Mouse (Mus musculus) ES-Bruce4 (cell line): ENCODE measurements around the gene Srsf10. TPM values are rescaled to one million over a fixed set of nuclear protein-coding genes. Genes with fewer than 3 reads are reported as not detected.

ENCODE experiments used
- H3K27ac ChIP-seq: 2 replicates; pipeline ENCODE4 v1.5.1; 2012; ENCODE audit warnings: low read length, inconsistent platforms; ENCODE audit not compliant: insufficient read depth
- H3K27me3 ChIP-seq: 2 replicates; pipeline ENCODE4 v1.6.1; 2012; ENCODE audit warnings: mild to moderate bottlenecking, low read length, inconsistent platforms; ENCODE audit not compliant: control insufficient read depth, poor library complexity, insufficient read depth, severe bottlenecking
- H3K36me3 ChIP-seq: 2 replicates; pipeline ENCODE4 v1.6.1; 2012; ENCODE audit warnings: inconsistent platforms, mild to moderate bottlenecking, low read length, moderate library complexity; ENCODE audit not compliant: control insufficient read depth, poor library complexity, insufficient read depth, severe bottlenecking
- H3K4me1 ChIP-seq: one replicate; pipeline ENCODE4 v1.8.1; 2011; ENCODE audit warnings: low read length; ENCODE audit not compliant: control insufficient read depth, insufficient read depth
- H3K4me3 ChIP-seq: 2 replicates; pipeline ENCODE4 v1.5.1; 2011; ENCODE audit warnings: low read depth, mild to moderate bottlenecking, low read length
- H3K9ac ChIP-seq: 2 replicates; pipeline ENCODE4 v1.6.1; 2012; ENCODE audit warnings: low read depth, mild to moderate bottlenecking, inconsistent platforms; ENCODE audit not compliant: poor library complexity, severe bottlenecking
- H3K9me3 ChIP-seq: replicated peaks from 2 replicates; pipeline ENCODE4 v1.6.1; 2012; ENCODE audit warnings: mild to moderate bottlenecking, low read length, inconsistent platforms; ENCODE audit not compliant: control insufficient read depth, poor library complexity, insufficient read depth, severe bottlenecking
- CTCF ChIP-seq: IDR thresholded peaks from one replicate; pipeline ENCODE4 v1.8.1; 2011; ENCODE audit warnings: low read depth, low read length
- EP300 ChIP-seq: IDR thresholded peaks from 2 replicates; pipeline ENCODE4 v1.6.1; 2011; ENCODE audit warnings: low read depth, low read length; ENCODE audit not compliant: insufficient read depth
- POLR2A ChIP-seq: IDR thresholded peaks from one replicate; pipeline ENCODE4 v1.8.1; 2011; ENCODE audit warnings: low read length; ENCODE audit not compliant: insufficient read depth
- polyA plus RNA-seq: library from polyadenylated mRNA; stranded (reverse); fragments of >200 nt; gene quantifications from 2 replicates; pipeline ENCODE4 v1.2.4, GENCODE M21; 2011; ENCODE audit warnings: low read depth; ENCODE audit not compliant: missing spikeins, insufficient read depth, insufficient read length

The Srsf10 gene
- polyA plus RNA-seq, 1 experiment, result 302 TPM

- Histone ChIP-seq H3K9ac (no peak overlapping the region), H3K27ac (no peak overlapping the region), H3K4me3 (no peak overlapping the region), H3K36me3 (no peaks in the 10 kb centered on the region), H3K4me1 (peaks cover 2% of the 10 kb centered on the region), H3K9me3 (no peaks in the 10 kb centered on the region), H3K27me3 (no peaks in the 10 kb centered on the region)
- TF ChIP-seq CTCF (no peak), POLR2A (no peak), EP300 (no peak)
Observed at GRCm38 (mm10) chr4:135886184-135886583, 30.6 kb downstream of the Srsf10 start.

DNA sequence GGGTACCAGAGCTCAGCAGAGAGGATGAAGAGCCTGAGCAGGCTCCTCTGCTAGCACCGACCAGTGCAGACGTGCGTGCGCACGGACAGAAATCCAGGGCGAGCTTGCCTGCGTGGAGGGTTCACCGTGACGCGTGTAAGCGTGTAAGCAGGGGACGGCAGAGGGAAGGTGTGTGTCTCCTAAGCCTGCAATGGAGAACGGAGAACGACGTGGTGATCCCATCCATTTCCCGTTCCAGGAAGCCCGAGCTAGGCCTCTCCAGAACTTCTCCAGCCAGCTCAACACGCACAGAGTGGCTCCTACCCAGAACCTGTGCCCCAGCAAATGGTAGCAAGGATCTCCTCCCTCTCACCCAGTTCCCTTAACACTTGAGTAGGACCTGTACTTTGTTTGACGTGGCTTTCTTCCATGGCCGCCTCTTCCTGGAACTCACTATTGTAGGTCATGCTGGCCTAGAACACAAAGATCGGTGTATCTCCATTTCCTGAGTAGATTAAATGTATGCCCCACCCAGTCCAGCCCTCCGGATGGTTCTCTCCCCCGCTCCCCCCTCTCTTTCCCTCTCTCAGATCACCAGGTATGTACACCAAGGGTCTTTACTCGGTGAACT, 33.0 kb downstream of the Srsf10 start:
- Histone ChIP-seq H3K9me3 (no peaks in the 10 kb centered on the region), H3K36me3 (no peaks in the 10 kb centered on the region), H3K4me1 (peaks cover 2% of the 10 kb centered on the region), H3K27ac (no peak overlapping the region), H3K4me3 (peak overlapping the region; percentile 16), H3K27me3 (no peaks in the 10 kb centered on the region), H3K9ac (peak overlapping the region; percentile 3; the same call in 1 of the 2 replicates)
- TF ChIP-seq CTCF (no peak), POLR2A (no peak), EP300 (no peak)

GRCm38 (mm10) chr4:135889146-135889883, 33.8 kb downstream of the Srsf10 start:
- Histone ChIP-seq H3K27ac (no peak overlapping the region), H3K4me3 (no peak overlapping the region), H3K4me1 (peaks cover 2% of the 10 kb centered on the region), H3K9ac (0 out of 2 replicates have a peak overlapping the region, but pooled peaks have one; percentile 3), H3K27me3 (no peaks in the 10 kb centered on the region), H3K9me3 (no peaks in the 10 kb centered on the region), H3K36me3 (no peaks in the 10 kb centered on the region)
- TF ChIP-seq CTCF (no peak), EP300 (no peak), POLR2A (no peak)

GRCm38 (mm10) chr4:135889884-135890283, 34.3 kb downstream of the Srsf10 start:
- Histone ChIP-seq H3K4me1 (peaks cover 2% of the 10 kb centered on the region), H3K27me3 (no peaks in the 10 kb centered on the region), H3K9ac (no peak overlapping the region), H3K27ac (no peak overlapping the region), H3K36me3 (no peaks in the 10 kb centered on the region), H3K4me3 (no peak overlapping the region), H3K9me3 (no peaks in the 10 kb centered on the region)
- TF ChIP-seq CTCF (peak; percentile 93), POLR2A (no peak)

GRCm38 (mm10) chr4:135891539-135891938, 36.0 kb downstream of the Srsf10 start:
- H3K27ac ChIP-seq, result no peak overlapping the region
- H3K9ac ChIP-seq, result no peak overlapping the region
- peaks cover 2% of the 10 kb centered on the region for H3K4me1 ChIP-seq
- no peaks in the 10 kb centered on the region for H3K27me3 ChIP-seq
- no peak overlapping the region for H3K4me3 ChIP-seq
- TF ChIP-seq CTCF (no peak), EP300 (no peak), POLR2A (no peak)
- no peaks in the 10 kb centered on the region for H3K36me3 ChIP-seq
- no peaks in the 10 kb centered on the region for H3K9me3 ChIP-seq

GRCm38 (mm10) chr4:135892884-135893283, 37.3 kb downstream of the Srsf10 start:
- H3K4me1 ChIP-seq, result peaks cover 2% of the 10 kb centered on the region
- no peak for TF ChIP-seq CTCF
- no peak for TF ChIP-seq EP300
- TF ChIP-seq POLR2A, result no peak

More at GRCm38 (mm10) chr4:135892884-135893283, 37.3 kb downstream of the Srsf10 start:
- Histone ChIP-seq H3K4me3 (no peak overlapping the region), H3K27me3 (no peaks in the 10 kb centered on the region), H3K36me3 (no peaks in the 10 kb centered on the region), H3K27ac (no peak overlapping the region), H3K9ac (no peak overlapping the region), H3K9me3 (no peaks in the 10 kb centered on the region)
